Mouse (Mus musculus): ENCODE data around the gene Cdc42ep2.

Cdc42ep2 gene

GRCm38 (mm10) chr19:5924713-5925093, at the start of gene Cdc42ep2:
Cdc42ep2 (minus strand) TSS chr19:5924816.
- peak; percentile 92 for DNase-seq (ENCODE audit: low spot score)

GRCm38 (mm10) chr19:5967664-5968063, 43.0 kb upstream of the Cdc42ep2 start:
- DNase-seq (ENCODE audit: low spot score) = no peak

DNA sequence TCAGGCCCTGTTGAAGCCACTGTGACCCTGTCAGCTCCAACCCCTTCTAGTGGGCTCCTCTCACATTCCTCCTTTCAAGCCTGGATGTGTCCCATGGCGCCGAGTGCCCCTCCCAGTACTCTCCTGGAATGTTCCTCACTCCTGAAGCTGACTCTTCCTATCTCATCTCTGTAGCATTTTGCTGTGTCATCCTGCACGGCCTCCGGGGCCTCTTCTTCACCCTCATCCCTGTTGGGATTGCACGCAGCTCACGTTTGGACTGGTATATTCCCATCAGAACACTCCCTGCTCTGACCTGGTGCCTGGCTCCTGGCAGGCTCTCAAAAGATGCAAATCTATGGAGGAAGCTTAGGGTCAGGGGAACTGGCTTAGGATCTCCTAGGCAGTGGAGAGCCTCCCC, 42.2 kb upstream of the Cdc42ep2 start:
- DNase-seq (ENCODE audit: low spot score) = no peak

DNA sequence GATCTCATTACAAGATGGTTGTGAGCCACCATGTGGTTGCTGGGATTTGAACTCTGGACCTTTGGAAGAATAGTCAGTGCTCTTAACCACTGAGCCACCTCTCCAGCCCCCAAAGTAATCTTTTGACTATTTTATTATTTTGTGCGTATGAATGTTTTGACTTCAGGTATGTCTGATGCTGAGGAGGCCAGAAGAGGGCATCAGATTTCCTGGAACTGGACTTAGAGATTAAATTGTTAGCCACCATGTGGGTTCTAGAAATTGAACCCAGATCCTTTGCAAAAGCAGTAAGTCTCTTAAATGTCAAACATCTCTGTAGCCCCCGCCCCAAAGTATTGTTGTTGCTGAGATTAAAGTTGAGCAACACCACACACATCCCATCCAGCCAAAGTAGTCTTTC, 41.3 kb upstream of the Cdc42ep2 start:
- DNase-seq (ENCODE audit: low spot score) = no peak

- peak; percentile 59 for DNase-seq (ENCODE audit: low spot score)
Measured at GRCm38 (mm10) chr19:5965280-5965679, 40.7 kb upstream of the Cdc42ep2 start.

DNA sequence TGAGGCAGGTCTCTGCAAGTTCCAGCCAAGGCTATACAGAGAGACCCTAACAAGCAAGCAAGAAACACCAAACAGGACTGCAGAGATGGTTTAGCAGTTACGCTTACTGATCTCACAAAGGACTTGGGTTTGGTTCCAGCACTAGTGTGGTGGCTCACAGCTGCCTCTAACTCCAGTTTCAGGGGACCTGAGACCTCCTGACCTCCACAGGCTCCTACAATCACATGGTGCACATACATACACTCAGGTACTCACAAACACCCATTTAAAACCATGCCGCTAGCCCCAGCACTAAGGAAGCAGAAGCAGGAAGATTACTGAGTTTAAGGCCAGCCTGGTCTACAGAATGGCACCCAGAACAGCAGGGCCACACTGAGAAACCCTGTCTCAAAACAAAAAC, 40.2 kb upstream of the Cdc42ep2 start:
- no peak for DNase-seq (ENCODE audit: low spot score)

DNA sequence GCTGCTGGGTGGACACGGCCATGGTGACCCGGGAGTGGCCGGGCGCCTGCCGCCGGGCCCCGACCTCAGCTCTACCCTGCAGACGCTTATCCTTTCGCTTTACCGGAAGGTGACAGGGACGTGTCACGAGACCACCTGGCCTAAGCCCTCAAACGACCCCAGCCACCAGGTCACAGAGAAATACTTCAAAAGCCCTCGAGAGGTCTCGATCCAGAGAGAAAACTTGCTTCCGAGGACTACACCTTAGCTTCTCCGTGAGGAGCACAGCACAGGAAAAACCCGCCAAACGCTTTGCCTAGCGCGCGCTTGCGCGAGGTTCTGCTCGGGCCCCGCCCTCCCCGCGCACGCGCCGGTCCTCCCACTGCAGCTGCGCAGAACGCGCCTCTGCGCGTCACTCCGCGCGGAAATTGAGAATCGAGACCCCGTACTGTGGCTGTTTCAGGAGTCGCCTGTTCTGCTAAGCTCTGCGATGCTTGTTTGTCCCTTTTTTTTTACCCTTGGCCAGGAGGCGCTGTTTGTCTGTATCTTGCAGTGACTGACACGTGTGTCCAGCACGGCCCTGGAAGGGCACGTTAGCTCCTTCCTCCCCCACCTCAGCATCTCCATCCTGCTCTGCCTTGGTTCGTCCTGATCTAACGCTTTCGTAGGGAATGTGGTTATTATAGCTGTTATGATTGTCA, 39.4 kb upstream of the Cdc42ep2 start, which contains the start of gene Pola2:
Gene Pola2, minus strand, starts transcription at position 320 of the 680 bp plus-strand sequence.
- peak; percentile 86 for DNase-seq (ENCODE audit: low spot score)

DNA sequence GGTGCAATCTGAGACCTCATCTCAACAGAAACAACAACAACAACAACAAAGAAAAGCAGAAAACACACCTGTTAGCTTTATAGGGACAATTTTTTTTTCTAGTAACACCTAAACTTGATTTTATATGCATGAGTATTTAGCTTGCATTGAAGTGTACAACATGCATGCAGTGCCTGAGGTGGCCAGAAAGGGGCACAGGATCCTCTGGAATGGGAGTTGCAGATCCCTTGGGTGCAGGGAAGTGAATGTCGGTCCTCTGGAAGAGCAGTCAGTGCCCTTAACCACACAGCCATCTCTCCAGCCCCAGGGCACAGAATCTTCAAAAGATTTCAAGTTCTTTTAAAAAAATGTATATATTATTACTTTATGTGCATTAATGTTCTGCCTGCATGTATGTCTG, 38.0 kb upstream of the Cdc42ep2 start:
- DNase-seq (ENCODE audit: low spot score) = no peak

DNA sequence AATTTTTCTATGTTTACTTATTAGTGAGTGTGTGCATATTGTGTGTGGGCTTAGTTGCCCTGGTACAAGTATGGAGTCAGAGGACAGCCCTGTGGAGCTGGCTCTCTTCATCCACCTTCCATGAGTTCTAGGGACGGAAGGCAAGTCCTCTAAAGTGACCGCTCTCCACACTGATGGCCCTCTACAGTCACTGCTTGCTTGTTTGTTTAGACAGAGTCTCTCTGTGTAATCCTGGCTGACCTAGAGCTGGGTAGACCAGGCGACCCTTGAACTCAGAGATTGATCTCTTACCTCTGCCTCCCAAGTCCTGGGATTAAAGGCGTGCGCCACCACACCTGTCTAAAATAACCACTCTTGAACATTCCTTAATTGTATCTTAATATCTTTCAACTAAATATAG, 32.8 kb upstream of the Cdc42ep2 start:
- no peak for DNase-seq (ENCODE audit: low spot score)

DNA sequence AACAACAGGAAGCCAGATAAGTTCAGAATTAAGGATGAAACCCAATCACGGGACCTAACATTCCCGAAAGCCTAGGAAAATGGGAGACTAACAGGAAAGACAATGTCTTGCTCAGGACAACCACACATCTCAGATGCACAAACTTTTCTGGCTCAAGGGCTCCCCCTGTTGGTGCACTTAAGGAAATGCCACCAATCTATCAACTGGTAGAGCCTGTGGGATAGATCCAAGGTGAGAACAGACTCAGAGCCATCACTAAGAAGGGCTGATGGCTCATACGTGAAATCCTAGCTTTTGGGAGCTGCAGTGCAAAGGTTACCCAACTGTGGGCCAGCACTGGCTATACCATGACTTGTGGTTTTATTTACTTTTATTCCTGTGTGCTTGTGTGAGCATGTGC, 32.1 kb upstream of the Cdc42ep2 start:
- peak; percentile 80 for DNase-seq (ENCODE audit: low spot score)

- DNase-seq (ENCODE audit: low spot score) = no peak
Measured at GRCm38 (mm10) chr19:5955704-5956670, 31.4 kb upstream of the Cdc42ep2 start.

- no peak for DNase-seq (ENCODE audit: low spot score)
Measured at GRCm38 (mm10) chr19:5954936-5955335, 30.3 kb upstream of the Cdc42ep2 start.

GRCm38 (mm10) chr19:5954031-5954710, 29.6 kb upstream of the Cdc42ep2 start:
- DNase-seq (ENCODE audit: low spot score) = no peak

DNA sequence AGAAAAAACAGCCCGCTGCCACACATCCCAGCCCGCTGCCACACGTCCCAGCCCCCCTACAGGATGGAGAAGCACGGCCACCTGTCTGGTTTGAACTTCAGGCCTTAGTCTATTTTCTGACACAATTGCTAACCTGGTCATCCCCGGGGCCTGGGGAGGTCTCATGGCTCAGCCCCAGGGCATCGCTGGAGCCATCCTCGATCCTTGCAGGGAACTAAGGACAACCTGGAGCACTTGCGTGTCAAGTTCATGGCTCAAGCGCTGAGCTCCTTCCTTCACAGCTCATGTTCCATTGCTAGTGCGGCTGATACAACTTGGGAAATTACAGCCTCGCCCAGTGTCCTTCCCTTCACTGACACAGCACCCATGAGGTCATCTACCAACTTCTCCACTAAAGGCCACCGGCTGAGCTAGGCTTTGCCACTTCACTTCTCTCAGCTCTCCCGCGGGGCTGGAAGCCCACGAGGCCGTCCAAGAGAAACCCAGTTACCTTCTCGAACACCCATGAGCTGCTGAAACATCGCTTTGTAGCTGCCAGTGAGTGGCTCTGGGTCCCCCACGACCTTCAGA, 28.7 kb upstream of the Cdc42ep2 start:
- no peak for DNase-seq (ENCODE audit: low spot score)

- DNase-seq (ENCODE audit: low spot score) = no peak
Measured at GRCm38 (mm10) chr19:5952071-5952691, 27.6 kb upstream of the Cdc42ep2 start.

DNA sequence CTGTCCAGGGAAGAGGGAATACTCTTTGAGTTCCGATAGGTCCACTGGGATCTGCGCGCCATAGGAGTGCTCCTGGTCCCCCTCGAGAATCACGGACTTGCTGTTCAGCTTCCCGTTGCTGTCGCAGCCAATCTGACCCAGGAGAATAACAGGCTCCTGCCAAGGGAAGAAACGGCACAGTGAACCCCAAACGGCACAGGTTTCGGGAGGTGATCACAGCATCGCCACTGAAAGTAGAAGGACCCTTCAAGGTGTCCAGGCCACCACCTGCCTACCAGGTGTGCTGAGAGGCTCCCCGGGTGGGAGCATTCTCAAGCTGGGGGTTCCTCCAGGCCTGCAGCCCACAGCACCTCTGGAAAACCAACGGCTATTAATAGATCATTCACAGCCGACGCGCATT, 27.0 kb upstream of the Cdc42ep2 start:
- no peak for DNase-seq (ENCODE audit: low spot score)

- DNase-seq (ENCODE audit: low spot score) = no peak
Measured at GRCm38 (mm10) chr19:5950218-5950617, 25.6 kb upstream of the Cdc42ep2 start.

GRCm38 (mm10) chr19:5945891-5946290, 21.3 kb upstream of the Cdc42ep2 start:
- no peak for DNase-seq (ENCODE audit: low spot score)

GRCm38 (mm10) chr19:5945027-5945426, 20.4 kb upstream of the Cdc42ep2 start:
- no peak for DNase-seq (ENCODE audit: low spot score)

DNA sequence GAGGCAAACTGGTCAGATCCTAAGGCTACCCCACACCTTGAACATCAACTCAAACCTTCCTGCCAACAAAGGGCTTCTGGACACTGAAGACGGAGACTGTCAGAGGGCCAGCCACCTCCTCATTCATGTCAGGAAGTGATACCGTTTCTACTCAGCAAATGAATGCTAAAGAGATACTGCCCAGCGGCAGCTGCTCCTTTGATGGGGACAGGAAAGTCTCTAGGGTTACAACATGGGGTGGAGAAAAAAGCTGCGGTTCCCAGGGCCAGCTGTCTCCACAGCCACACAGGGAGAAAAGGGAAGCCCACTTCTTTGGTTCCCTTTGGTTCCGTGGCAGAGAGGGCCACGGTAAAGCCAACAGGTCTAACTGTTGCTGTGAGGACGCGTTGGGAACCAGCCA, 19.5 kb upstream of the Cdc42ep2 start:
- no peak for DNase-seq (ENCODE audit: low spot score)

- DNase-seq (ENCODE audit: low spot score) = no peak
Measured at GRCm38 (mm10) chr19:5943404-5943803, 18.8 kb upstream of the Cdc42ep2 start.

GRCm38 (mm10) chr19:5942581-5942980, 18.0 kb upstream of the Cdc42ep2 start:
- no peak for DNase-seq (ENCODE audit: low spot score)

All from ovary, postnatal 14 days (tissue).